Mouse (Mus musculus) liver, embryonic 14.5 days (tissue): ENCODE data around the gene Scn1b.

Source experiments
- CTCF ChIP-seq: IDR thresholded peaks from 2 replicates; pipeline ENCODE4 v1.5.1; 2016; ENCODE audit warnings: antibody characterized with exemption, low read depth, control low read depth
- EP300 ChIP-seq: IDR thresholded peaks from 2 replicates; pipeline ENCODE4 v1.6.1; 2016; ENCODE audit warnings: antibody characterized with exemption, low read depth

- TF ChIP-seq CTCF = no peak
- TF ChIP-seq EP300 = no peak
Observed at GRCm38 (mm10) chr7:31123697-31124096, 3.1 kb downstream of the Scn1b start.
